Mouse (Mus musculus) cerebellum, adult 18-20 months (tissue): ENCODE results near the gene Lactb.
"Not testable (repeated sequence)": the region's sequence is repeated elsewhere in the genome, so short reads cannot be mapped to it uniquely, and the experiment has no call there.

ENCODE experiments used
- DNase-seq, 2 experiments: peaks; one replicate each; pipeline ENCODE4 v3.0.0; 2021

The Lactb gene

DNA sequence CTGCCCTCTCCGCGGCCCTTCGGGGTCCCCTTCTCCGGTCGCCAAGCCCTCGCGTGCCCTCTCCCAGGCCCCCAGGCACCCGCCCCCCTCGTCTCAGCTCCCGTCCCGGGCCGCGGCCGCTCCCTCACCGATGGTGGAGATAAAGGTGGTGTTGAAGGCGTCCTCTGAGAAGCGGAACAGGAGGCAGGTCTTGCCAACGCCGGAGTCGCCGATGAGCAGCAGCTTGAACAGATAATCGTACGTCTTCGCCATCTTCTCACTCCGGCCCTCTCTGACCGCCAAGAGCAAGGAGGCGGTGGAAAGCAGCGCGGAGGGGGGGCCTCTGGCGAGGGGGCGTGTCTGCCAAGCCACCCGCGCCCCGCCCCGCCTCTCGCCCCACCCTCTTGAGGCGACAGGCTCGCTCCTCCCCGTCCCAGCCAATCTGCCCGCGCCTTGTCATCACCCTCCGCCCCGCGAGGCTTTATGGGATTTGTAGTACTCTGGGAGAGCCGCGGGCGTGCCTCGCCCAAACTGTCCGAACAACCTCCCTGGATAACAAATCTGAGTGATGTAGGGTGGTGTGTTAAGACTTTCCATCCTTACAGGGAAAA lies 55.8 kb downstream of the Lactb start, which contains the start of gene Rab8b:
Gene Rab8b, minus strand, starts transcription at position 306 of the 590 bp plus-strand sequence.
- peak; percentile 97 to 99 for DNase-seq

GRCm38 (mm10) chr9:66918672-66919330 lies 56.5 kb downstream of the Lactb start:
- DNase-seq = no peak

- no peak for DNase-seq
Measured at GRCm38 (mm10) chr9:66917892-66918255, 57.4 kb downstream of the Lactb start.

DNA sequence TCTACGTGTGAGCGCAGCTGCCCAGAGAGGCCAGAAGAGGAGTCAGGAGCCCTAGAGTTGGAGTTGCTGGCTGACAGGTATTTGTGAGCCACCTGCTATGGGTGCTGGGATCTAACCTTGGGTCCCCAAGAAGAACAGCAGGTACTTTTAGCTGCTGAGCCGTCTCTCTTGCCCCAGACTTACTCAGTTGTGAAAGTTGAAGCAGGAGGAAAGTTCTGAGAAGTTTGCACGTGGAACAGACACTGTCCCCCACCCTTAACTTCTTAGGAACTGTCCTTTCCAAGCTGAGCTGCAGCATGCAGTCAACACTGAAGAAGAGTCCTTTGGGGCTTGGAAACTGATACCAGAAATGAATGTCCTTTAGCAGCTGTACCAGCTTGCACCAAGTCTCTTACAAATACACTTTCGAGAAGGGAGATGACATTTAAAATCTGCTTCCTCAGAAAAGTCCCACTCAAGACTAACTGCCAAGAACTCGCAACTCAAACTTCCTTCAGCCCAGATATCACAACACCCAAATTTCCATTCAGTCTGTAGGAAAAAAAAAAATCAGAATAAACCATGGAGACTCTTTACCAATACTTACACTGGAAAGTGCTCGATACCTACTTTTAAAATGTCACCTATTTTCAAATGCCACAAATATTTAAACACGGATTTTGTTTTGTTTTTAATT lies 57.9 kb downstream of the Lactb start:
- no peak for DNase-seq

- no peak for DNase-seq
Measured at GRCm38 (mm10) chr9:66915869-66916785, 59.2 kb downstream of the Lactb start.

- DNase-seq = no peak
Measured at GRCm38 (mm10) chr9:66915401-66915800, 59.9 kb downstream of the Lactb start.

DNA sequence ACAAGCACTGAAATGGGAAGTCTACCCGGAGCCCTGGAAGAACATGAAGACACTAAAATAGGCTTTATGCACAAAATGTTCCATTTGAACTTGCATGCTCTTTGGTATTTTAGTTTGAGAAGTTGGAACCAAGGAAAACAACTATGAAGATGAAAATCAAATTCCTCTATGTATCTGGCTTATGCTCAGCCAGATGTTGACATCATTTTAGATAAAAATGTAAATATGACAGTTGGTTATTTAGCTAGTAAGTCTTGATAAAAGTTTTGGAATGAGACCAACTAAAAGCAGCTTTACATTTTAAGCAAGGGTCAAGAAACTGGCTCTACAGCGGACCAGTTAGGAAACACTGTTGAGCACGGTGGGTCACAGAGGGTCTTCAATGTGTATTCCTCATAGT lies 60.7 kb downstream of the Lactb start:
- DNase-seq = no peak

- DNase-seq = not testable (repeated sequence)
Measured at GRCm38 (mm10) chr9:66913254-66913934, 61.9 kb downstream of the Lactb start.

- DNase-seq = no peak
Measured at GRCm38 (mm10) chr9:66912304-66912703, 63.0 kb downstream of the Lactb start.

GRCm38 (mm10) chr9:66910677-66911076 lies 64.6 kb downstream of the Lactb start:
- no peak for DNase-seq

- no peak for DNase-seq
Measured at GRCm38 (mm10) chr9:66909922-66910321, 65.4 kb downstream of the Lactb start.

GRCm38 (mm10) chr9:66907746-66908397 lies 67.4 kb downstream of the Lactb start:
- DNase-seq = no peak

GRCm38 (mm10) chr9:66907126-66907525 lies 68.2 kb downstream of the Lactb start:
- DNase-seq = no peak

GRCm38 (mm10) chr9:66905990-66906389 lies 69.3 kb downstream of the Lactb start:
- no peak for DNase-seq
